Mouse (Mus musculus) heart, postnatal 0 days (tissue): ENCODE measurements around the gene Cdkl3. TPM values are rescaled to one million over a fixed set of nuclear protein-coding genes. Genes with fewer than 3 reads are reported as not detected.

Experiments
- ATAC-seq: fragments of 200-750 bp; cut with Nextera tagmentation; 2 replicates; pipeline ENCODE4 v1.8.0; 2017; ENCODE audit warnings: low read depth, moderate number of reproducible peaks, moderate library complexity; ENCODE audit not compliant: insufficient read depth
- DNase-seq: peaks from one replicate; pipeline ENCODE4 v3.0.0-alpha.2; 2016; ENCODE audit warnings: low spot score
- H3K27ac ChIP-seq: fragments of 300-500 bp; sonication (generic); 2 replicates; pipeline ENCODE4 v1.5.1; 2014; ENCODE audit warnings: low read depth, mild to moderate bottlenecking
- H3K27me3 ChIP-seq: fragments of 300-500 bp; sonication (generic); 2 replicates; pipeline ENCODE4 v1.6.1; 2014; ENCODE audit warnings: low read length, mixed read lengths; ENCODE audit not compliant: control insufficient read depth, insufficient read depth
- H3K36me3 ChIP-seq: fragments of 300-500 bp; sonication (generic); replicated peaks from 2 replicates; pipeline ENCODE4 v1.6.1; 2014; ENCODE audit warnings: low read length, mixed read lengths; ENCODE audit not compliant: control insufficient read depth, insufficient read depth
- H3K4me1 ChIP-seq: fragments of 300-500 bp; sonication (generic); 2 replicates; pipeline ENCODE4 v1.6.1; 2014; ENCODE audit warnings: antibody characterized with exemption; ENCODE audit not compliant: control insufficient read depth, insufficient read depth
- H3K4me2 ChIP-seq: fragments of 300-500 bp; sonication (generic); 2 replicates; pipeline ENCODE4 v1.6.1; 2014; ENCODE audit warnings: low read depth, mild to moderate bottlenecking, low read length, moderate library complexity
- H3K4me3 ChIP-seq: fragments of 300-500 bp; sonication (generic); 2 replicates; pipeline ENCODE4 v1.5.1; 2014; ENCODE audit warnings: low read depth, low read length
- H3K9ac ChIP-seq: fragments of 300-500 bp; sonication (generic); replicated peaks from 2 replicates; pipeline ENCODE4 v1.6.1; 2014; ENCODE audit warnings: low read depth, low read length, mixed read lengths
- H3K9me3 ChIP-seq: fragments of 300-500 bp; sonication (generic); replicated peaks from 2 replicates; pipeline ENCODE4 v1.6.1; 2016; ENCODE audit warnings: low read length; ENCODE audit not compliant: control insufficient read depth
- CTCF ChIP-seq: IDR thresholded peaks from 2 replicates; pipeline ENCODE4 v1.5.1; 2016; ENCODE audit warnings: antibody characterized with exemption, control low read depth, low read depth
- EP300 ChIP-seq: IDR thresholded peaks from 2 replicates; pipeline ENCODE4 v1.6.1; 2016; ENCODE audit warnings: antibody characterized with exemption, low read depth
- WGBS: fragments of 180-500 bp; shearing (Covaris S2); extraction: QIAGEN DNeasy Blood & Tissue Kit; methylation state at CpG from one replicate; pipeline ENCODE4 v1.1.7; 2014; 5-methylcytosine and 5-hydroxymethylcytosine counted together
- polyA plus RNA-seq: library from polyadenylated mRNA; unstranded; fragments of >200 nt; fragmentation: Nextera tagmentation; extraction: Ambion mirVana; gene quantifications from 2 replicates; pipeline ENCODE4 v1.2.1, GENCODE M21; 2015
- total RNA-seq: library from RNA; depleted of rRNA; stranded (reverse); fragments of >200 nt; gene quantifications from 2 replicates; pipeline ENCODE4 v1.2.3, GENCODE M21; 2014; ENCODE audit warnings: low replicate concordance

Gene Cdkl3
- total and polyA plus RNA-seq, 2 experiments from 2014 or later = 2.3 to 13.1 TPM

GRCm38 (mm10) chr11:52001341-52001740, 2.7 kb upstream of the Cdkl3 start:
- ATAC-seq = no peak
- H3K9me3 ChIP-seq = no peaks in the 10 kb centered on the region
- no peak for TF ChIP-seq EP300
- no peak for TF ChIP-seq CTCF
- no peak overlapping the region for H3K4me3 ChIP-seq
- 72% methylated on average over 10 of the region's 10 CpGs for WGBS
- no peak for DNase-seq
- H3K4me1 ChIP-seq = peaks cover 26% of the 10 kb centered on the region
- H3K4me2 ChIP-seq = peak overlapping the region; percentile 53; the same call in 1 of the 2 replicates
- H3K36me3 ChIP-seq = peaks cover 14% of the 10 kb centered on the region
- no peaks in the 10 kb centered on the region for H3K27me3 ChIP-seq
- H3K27ac ChIP-seq = peak overlapping the region; percentile 97
- no peak overlapping the region for H3K9ac ChIP-seq

GRCm38 (mm10) chr11:52001861-52002260, 2.2 kb upstream of the Cdkl3 start:
- H3K9me3 ChIP-seq = no peaks in the 10 kb centered on the region
- no peak overlapping the region for H3K4me2 ChIP-seq
- ATAC-seq (no peak), DNase-seq (no peak)
- no peak for TF ChIP-seq CTCF
- no peak for TF ChIP-seq EP300
- no peak overlapping the region; the same call in 1 of the 2 replicates for H3K27ac ChIP-seq
- 91% methylated on average over 8 of the region's 8 CpGs for WGBS
- peaks cover 26% of the 10 kb centered on the region for H3K4me1 ChIP-seq
- no peak overlapping the region for H3K9ac ChIP-seq
- H3K27me3 ChIP-seq = no peaks in the 10 kb centered on the region
- H3K36me3 ChIP-seq = peaks cover 9% of the 10 kb centered on the region
- no peak overlapping the region for H3K4me3 ChIP-seq

- no peak for DNase-seq
- no peak for ATAC-seq
- Histone ChIP-seq H3K4me2 (peak overlapping the region; percentile 77), H3K36me3 (no peaks in the 10 kb centered on the region), H3K4me1 (peaks cover 22% of the 10 kb centered on the region), H3K27me3 (no peaks in the 10 kb centered on the region), H3K9me3 (no peaks in the 10 kb centered on the region), H3K27ac (peak overlapping the region; percentile 91), H3K9ac (peak overlapping the region; percentile 78; the same call in 1 of the 2 replicates), H3K4me3 (peak overlapping the region; percentile 58)
- TF ChIP-seq CTCF = no peak
- no peak for TF ChIP-seq EP300
- WGBS = 76% methylated on average over 13 of the region's 13 CpGs
These were observed 1.0 kb upstream of the Cdkl3 start for GRCm38 (mm10) chr11:52002842-52003504.

GRCm38 (mm10) chr11:52003505-52003771, 583 bp upstream of the Cdkl3 start:
- no peaks in the 10 kb centered on the region for H3K9me3 ChIP-seq
- WGBS = 15% methylated on average over 4 of the region's 4 CpGs
- peaks cover 20% of the 10 kb centered on the region for H3K4me1 ChIP-seq
- ATAC-seq (no peak), DNase-seq (peak; percentile 9)
- peak overlapping the region; percentile 78 for H3K9ac ChIP-seq
- TF ChIP-seq EP300 (no peak), CTCF (no peak)
- no peaks in the 10 kb centered on the region for H3K27me3 ChIP-seq
- H3K27ac ChIP-seq = peak overlapping the region; percentile 91
- no peaks in the 10 kb centered on the region for H3K36me3 ChIP-seq
- peak overlapping the region; percentile 77 for H3K4me2 ChIP-seq
- H3K4me3 ChIP-seq = peak overlapping the region; percentile 58

GRCm38 (mm10) chr11:52005586-52005985, 1.6 kb downstream of the Cdkl3 start:
- Histone ChIP-seq H3K4me3 (no peak overlapping the region), H3K9me3 (no peaks in the 10 kb centered on the region), H3K9ac (no peak overlapping the region), H3K36me3 (no peaks in the 10 kb centered on the region; the same call in 1 of the 2 replicates), H3K27ac (no peak overlapping the region), H3K4me1 (peaks cover 20% of the 10 kb centered on the region), H3K27me3 (no peaks in the 10 kb centered on the region), H3K4me2 (no peak overlapping the region; the same call in 1 of the 2 replicates)
- 74% methylated on average over 2 of the region's 2 CpGs for WGBS
- DNase-seq (no peak), ATAC-seq (no peak)
- TF ChIP-seq CTCF (no peak), EP300 (no peak)

- ATAC-seq = no peak
- Histone ChIP-seq H3K36me3 (no peaks in the 10 kb centered on the region; the same call in 1 of the 2 replicates), H3K27me3 (no peaks in the 10 kb centered on the region), H3K4me2 (no peak overlapping the region), H3K4me1 (0 out of 2 replicates have a peak, but pooled peaks cover 7% of the 10 kb centered on the region), H3K4me3 (no peak overlapping the region), H3K9ac (no peak overlapping the region), H3K27ac (peak overlapping the region; percentile 49; the same call in 1 of the 2 replicates), H3K9me3 (no peaks in the 10 kb centered on the region)
- no peak for DNase-seq
- WGBS = 82% methylated on average over 11 of the region's 11 CpGs
- TF ChIP-seq CTCF (no peak), EP300 (no peak)
These were observed 7.0 kb downstream of the Cdkl3 start for GRCm38 (mm10) chr11:52011011-52011410.
